Mouse (Mus musculus) forebrain, embryonic 13.5 days (tissue): Measurements from ENCODE around the gene Trf. TPM values are rescaled to one million over a fixed set of nuclear protein-coding genes. Genes with fewer than 3 reads are reported as not detected.

Experiments
- ATAC-seq: fragments of 200-750 bp; cut with Nextera tagmentation; 2 replicates; pipeline ENCODE4 v1.8.0; 2017
- H3K27ac ChIP-seq: fragments of 300-500 bp; sonication (generic); 2 replicates; pipeline ENCODE4 v1.5.1; 2015; ENCODE audit warnings: inconsistent platforms, mild to moderate bottlenecking, moderate library complexity
- H3K27me3 ChIP-seq: fragments of 300-500 bp; sonication (generic); 2 replicates; pipeline ENCODE4 v1.6.1; 2015; ENCODE audit warnings: mild to moderate bottlenecking, inconsistent platforms
- H3K36me3 ChIP-seq: fragments of 300-500 bp; sonication (generic); 2 replicates; pipeline ENCODE4 v1.6.1; 2015; ENCODE audit warnings: mild to moderate bottlenecking, inconsistent platforms; ENCODE audit not compliant: poor library complexity, severe bottlenecking
- H3K4me1 ChIP-seq: fragments of 300-500 bp; sonication (generic); 2 replicates; pipeline ENCODE4 v1.6.1; 2015; ENCODE audit warnings: inconsistent platforms
- H3K4me2 ChIP-seq: fragments of 300-500 bp; sonication (generic); 2 replicates; pipeline ENCODE4 v1.6.1; 2015; ENCODE audit warnings: inconsistent platforms, mild to moderate bottlenecking, moderate library complexity
- H3K4me3 ChIP-seq: fragments of 300-500 bp; sonication (generic); 2 replicates; pipeline ENCODE4 v1.5.1; 2015; ENCODE audit warnings: mild to moderate bottlenecking, inconsistent platforms
- H3K9ac ChIP-seq: fragments of 300-500 bp; sonication (generic); 2 replicates; pipeline ENCODE4 v1.6.1; 2015; ENCODE audit warnings: mild to moderate bottlenecking, inconsistent platforms
- H3K9me3 ChIP-seq: fragments of 300-500 bp; sonication (generic); replicated peaks from 2 replicates; pipeline ENCODE4 v1.6.1; 2016; ENCODE audit warnings: inconsistent platforms
- WGBS: fragments of 180-500 bp; shearing (Covaris S2); methylation state at CpG from one replicate; pipeline ENCODE4 v1.1.7; 2015; 5-methylcytosine and 5-hydroxymethylcytosine counted together
- polyA plus RNA-seq: library from polyadenylated mRNA; unstranded; fragments of >200 nt; fragmentation: Nextera tagmentation; extraction: Ambion mirVana; gene quantifications from 2 replicates; pipeline ENCODE4 v1.2.1, GENCODE M21; 2015

Gene Trf
- polyA plus RNA-seq, 1 experiment from 2014 or later: 15.7 TPM

DNA sequence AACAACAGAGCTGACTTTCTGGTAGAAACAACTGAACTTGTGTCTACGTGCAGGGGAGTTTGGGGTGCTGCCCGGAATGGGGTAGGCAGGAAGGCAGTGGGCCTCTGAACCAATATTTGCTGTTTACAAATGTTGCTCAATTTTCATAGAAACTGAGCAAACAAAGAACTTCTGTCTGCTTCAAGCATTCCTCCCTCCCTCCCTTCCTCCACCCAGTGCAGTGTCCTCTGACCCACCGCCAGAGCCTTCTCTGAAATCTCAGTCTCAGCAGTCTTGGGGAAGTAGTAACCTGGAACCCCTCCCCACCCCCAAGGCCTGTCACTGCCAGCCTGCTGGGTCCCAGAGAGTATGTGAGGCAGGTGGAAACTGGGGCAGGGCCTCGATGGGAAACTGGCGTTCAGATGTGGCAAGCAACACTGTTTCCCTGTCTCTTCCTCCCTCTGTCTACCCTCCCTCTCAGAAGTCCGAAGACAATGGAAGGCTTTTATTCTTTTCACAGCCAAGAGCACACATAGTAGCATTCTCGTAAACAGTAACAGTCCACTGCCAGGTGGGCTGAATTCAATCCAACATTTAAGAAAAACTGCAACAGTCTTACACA lies 4.4 kb upstream of the Trf start:
- ATAC-seq: no peak
- Histone ChIP-seq H3K27ac (no peak overlapping the region), H3K4me3 (no peak overlapping the region), H3K9me3 (no peaks in the 10 kb centered on the region), H3K36me3 (no peaks in the 10 kb centered on the region), H3K9ac (no peak overlapping the region), H3K4me2 (no peak overlapping the region), H3K4me1 (peaks cover 5% of the 10 kb centered on the region; the same call in 1 of the 2 replicates), H3K27me3 (no peaks in the 10 kb centered on the region)
- WGBS: 62% methylated on average over 7 of the region's 7 CpGs

DNA sequence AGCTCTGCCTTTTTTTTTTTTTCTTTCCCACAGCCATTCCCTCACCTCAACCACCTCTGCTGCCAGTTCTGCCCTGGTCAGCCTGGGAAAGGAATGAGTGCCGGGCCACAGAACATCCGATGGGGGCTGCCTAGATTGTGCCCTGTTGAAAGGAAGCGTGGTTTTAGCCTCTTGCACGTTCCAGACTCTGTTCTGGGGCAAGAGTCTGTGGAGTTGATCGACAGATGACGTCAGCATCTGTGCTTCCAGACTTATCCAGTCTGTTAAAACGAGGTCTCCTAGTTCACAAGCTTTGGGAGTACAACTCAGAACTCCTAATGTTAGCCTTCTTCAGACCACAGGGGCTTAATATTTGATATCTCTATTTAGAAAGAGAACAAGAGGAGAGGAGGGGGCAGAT lies 3.8 kb upstream of the Trf start:
- Histone ChIP-seq H3K4me2 (no peak overlapping the region), H3K27ac (no peak overlapping the region), H3K4me1 (peaks cover 5% of the 10 kb centered on the region; the same call in 1 of the 2 replicates), H3K36me3 (no peaks in the 10 kb centered on the region), H3K27me3 (no peaks in the 10 kb centered on the region), H3K9ac (no peak overlapping the region), H3K4me3 (no peak overlapping the region), H3K9me3 (no peaks in the 10 kb centered on the region)
- no peak for ATAC-seq
- WGBS: 79% methylated on average over 7 of the region's 7 CpGs

DNA sequence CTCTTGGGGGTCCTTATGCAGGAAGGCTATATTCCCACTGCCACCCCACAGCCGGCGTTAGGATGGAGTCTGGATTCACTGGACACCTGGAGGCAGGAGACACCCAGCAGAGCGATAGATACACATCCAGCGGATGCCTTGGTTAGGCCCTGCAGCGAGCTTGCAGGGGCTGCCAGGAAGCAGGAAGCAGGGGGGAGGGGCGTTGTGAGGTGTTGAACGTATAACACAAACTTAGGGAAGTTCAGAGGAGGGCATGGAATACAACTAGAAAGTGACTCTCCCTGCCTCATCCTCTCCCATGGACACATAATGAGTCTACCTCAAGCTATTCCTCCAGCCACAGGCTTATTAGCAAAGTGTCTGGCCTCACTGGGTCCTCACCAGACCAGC lies 2.8 kb upstream of the Trf start:
- no peaks in the 10 kb centered on the region for H3K27me3 ChIP-seq
- no peaks in the 10 kb centered on the region for H3K9me3 ChIP-seq
- H3K4me2 ChIP-seq: no peak overlapping the region
- H3K36me3 ChIP-seq: no peaks in the 10 kb centered on the region
- no peak for ATAC-seq
- peaks cover 5% of the 10 kb centered on the region; the same call in 1 of the 2 replicates for H3K4me1 ChIP-seq
- no peak overlapping the region for H3K27ac ChIP-seq
- H3K4me3 ChIP-seq: no peak overlapping the region
- 82% methylated on average over 7 of the region's 7 CpGs for WGBS
- H3K9ac ChIP-seq: no peak overlapping the region

DNA sequence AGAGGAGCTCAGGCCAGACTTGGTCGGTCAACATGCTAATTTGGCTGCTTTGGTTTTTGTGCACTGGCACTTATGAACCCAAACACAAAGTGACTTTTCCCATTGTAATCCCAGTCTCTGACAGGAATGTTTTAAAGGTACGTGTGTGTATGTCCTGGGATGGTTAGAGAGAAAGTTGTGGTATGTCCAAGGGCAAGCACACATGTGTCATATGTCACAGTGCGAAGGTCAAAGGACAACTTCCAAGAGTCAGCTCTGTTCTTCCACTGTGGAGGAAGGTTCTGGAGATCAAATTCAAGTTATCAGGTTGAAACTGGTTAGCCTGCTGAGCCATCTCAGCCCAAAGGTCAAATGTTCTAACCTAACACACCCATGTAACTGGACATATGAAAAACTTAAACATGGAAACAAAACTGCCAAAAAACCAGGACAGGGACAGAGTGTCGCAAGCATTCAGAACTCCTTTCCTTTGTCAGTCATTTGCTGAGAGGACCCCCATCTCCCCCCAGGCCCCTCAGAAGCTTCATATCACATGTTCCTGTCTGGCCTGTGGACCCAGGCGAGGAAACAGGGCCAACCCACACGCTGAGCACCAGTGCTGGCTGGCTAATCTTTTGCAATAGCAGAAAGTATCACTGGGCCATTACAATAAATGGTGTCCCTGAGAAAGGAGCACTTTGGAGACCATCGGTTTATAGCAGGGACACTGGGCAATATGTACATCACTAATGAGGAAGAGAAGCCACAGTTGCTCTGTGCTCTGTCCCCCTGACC lies 2.2 kb upstream of the Trf start:
- WGBS: 89% methylated on average over 7 of the region's 7 CpGs
- no peaks in the 10 kb centered on the region for H3K9me3 ChIP-seq
- H3K27me3 ChIP-seq: no peaks in the 10 kb centered on the region

DNA sequence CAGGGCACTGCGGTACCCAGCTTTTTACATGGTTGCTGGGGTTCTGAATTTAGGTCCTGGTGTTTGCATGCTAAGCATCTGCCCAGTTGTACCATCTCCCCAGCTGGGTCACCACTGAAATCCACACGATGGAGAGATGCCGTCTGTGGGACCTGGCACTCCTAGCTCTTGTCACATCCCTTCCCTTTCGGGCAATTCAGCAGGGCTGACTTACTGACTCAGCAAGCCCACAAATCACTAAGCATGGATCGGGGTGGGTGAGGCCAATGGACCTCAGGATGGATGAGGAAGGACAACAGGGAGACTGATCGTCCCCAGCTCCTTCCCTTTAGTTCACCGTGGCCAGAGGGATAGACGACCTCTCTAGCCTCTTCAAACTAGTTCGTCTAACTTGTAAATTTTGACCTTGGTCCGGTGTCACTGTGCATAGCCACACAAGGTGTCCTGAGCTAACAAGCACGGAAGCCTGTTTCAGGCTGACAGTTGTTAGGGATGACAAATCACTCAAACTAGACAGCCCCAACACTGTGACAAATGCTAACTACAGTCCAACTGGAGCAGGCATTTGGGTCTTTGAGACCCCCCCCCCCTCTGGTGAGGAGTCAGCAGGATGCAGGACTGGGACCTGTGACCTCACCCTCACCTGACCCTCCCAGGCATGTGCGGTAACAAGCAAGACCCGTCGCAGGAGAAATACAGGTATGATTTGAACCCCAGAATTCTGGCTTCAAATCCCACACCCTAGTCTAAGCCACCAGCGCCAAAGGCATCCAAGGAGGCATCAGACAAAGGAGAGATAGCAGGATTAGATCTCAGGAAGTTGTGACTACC lies 992 bp downstream of the Trf start:
- WGBS: 90% methylated on average over 15 of the region's 15 CpGs
- Histone ChIP-seq H3K27me3 (no peaks in the 10 kb centered on the region), H3K9me3 (no peaks in the 10 kb centered on the region), H3K4me3 (no peak overlapping the region), H3K36me3 (no peaks in the 10 kb centered on the region), H3K4me2 (no peak overlapping the region), H3K27ac (no peak overlapping the region), H3K9ac (no peak overlapping the region), H3K4me1 (peaks cover 5% of the 10 kb centered on the region; the same call in 1 of the 2 replicates)
- no peak for ATAC-seq

More for the DNA sequence above, 2.2 kb upstream of the Trf start:
- Histone ChIP-seq H3K4me1 (peaks cover 5% of the 10 kb centered on the region; the same call in 1 of the 2 replicates), H3K27ac (no peak overlapping the region), H3K4me2 (no peak overlapping the region), H3K36me3 (no peaks in the 10 kb centered on the region), H3K4me3 (no peak overlapping the region), H3K9ac (no peak overlapping the region)
- ATAC-seq: no peak

DNA sequence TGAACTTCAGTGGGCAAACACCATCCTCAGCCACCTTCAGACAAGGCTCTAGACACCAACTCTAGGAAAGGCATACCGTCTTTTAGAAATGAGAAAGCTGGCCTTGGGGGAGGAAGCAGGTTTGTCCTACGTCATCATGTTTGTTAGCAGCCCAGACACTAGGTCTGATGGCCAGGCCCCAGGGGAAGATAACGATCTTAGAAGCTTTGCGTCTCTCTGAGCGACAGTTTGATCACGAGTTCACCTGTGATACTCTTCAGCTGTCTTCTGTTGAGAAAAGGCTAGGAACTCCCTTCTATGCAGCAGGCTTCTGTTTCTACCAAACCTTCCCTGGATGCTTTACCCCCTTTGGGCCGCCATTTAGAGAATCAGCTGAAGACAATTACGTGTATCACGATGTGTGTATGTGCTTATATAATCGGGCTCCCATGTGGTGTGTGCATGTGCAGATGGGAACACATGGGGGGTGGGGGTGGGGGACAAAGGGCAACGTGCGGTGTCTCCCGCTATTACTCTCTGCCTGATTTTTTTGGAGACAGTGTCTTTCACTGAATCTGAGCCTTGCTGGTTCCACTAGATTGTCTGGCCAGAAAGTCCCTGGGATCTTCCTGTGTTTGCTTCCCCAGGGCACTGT lies 1.8 kb downstream of the Trf start:
- H3K4me1 ChIP-seq: peaks cover 5% of the 10 kb centered on the region; the same call in 1 of the 2 replicates
- 85% methylated on average over 13 of the region's 13 CpGs for WGBS

DNA sequence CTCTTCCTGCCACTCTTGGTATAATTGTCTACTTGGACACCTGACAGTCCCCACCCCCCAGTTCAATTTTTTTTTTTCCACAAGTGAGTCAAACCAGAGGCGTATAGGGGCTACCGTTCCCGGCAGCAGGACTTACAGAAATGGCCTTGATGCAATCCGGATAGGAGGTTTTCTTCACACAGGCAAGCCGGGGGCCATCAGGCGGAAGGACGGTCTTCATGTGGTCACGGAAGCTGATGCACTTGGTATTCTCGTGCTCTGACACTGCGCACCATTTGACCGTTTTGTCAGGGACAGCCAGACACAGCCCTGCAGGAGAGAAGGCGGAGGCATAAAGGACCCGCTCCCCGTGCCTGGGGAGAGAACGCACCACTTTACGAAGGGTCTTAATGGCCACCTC lies 2.5 kb downstream of the Trf start:
- WGBS: 95% methylated on average over 16 of the region's 16 CpGs
- H3K4me2 ChIP-seq: no peak overlapping the region
- no peak for ATAC-seq

More for the DNA sequence above, 1.8 kb downstream of the Trf start:
- H3K27ac ChIP-seq: no peak overlapping the region
- H3K9me3 ChIP-seq: no peaks in the 10 kb centered on the region
- no peak overlapping the region for H3K4me2 ChIP-seq
- no peaks in the 10 kb centered on the region for H3K27me3 ChIP-seq
- H3K36me3 ChIP-seq: no peaks in the 10 kb centered on the region
- H3K9ac ChIP-seq: no peak overlapping the region
- no peak overlapping the region for H3K4me3 ChIP-seq
- ATAC-seq: no peak

DNA sequence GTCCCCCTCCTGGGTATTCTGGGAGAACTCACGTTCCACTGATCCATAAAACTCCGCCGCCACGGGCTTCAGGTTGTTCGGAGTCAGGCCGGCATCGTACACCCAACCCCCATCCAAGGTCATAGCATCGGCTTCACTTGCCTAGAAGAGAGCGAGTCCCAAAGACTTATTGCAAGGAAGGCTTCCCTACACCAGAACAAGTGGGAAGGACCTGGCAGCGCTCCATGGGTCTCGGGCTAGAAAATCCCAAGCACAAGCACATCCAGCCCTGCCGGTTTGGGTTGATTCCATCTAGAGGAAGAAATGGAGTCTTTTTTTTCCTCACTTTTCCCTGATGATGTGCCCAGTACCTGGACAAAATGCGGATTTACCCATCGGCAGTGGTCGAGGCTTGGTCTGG lies 3.4 kb downstream of the Trf start:
- H3K9me3 ChIP-seq: no peaks in the 10 kb centered on the region
- no peaks in the 10 kb centered on the region for H3K27me3 ChIP-seq
- no peak overlapping the region for H3K4me3 ChIP-seq
- H3K9ac ChIP-seq: no peak overlapping the region
- H3K4me2 ChIP-seq: no peak overlapping the region
- ATAC-seq: no peak
- H3K4me1 ChIP-seq: peaks cover 5% of the 10 kb centered on the region; the same call in 1 of the 2 replicates
- no peaks in the 10 kb centered on the region for H3K36me3 ChIP-seq
- H3K27ac ChIP-seq: no peak overlapping the region
- WGBS: 92% methylated on average over 15 of the region's 15 CpGs

More for the DNA sequence above, 2.5 kb downstream of the Trf start:
- Histone ChIP-seq H3K4me3 (no peak overlapping the region), H3K9ac (no peak overlapping the region), H3K27ac (no peak overlapping the region), H3K4me1 (peaks cover 5% of the 10 kb centered on the region; the same call in 1 of the 2 replicates), H3K36me3 (no peaks in the 10 kb centered on the region), H3K27me3 (no peaks in the 10 kb centered on the region), H3K9me3 (no peaks in the 10 kb centered on the region)

DNA sequence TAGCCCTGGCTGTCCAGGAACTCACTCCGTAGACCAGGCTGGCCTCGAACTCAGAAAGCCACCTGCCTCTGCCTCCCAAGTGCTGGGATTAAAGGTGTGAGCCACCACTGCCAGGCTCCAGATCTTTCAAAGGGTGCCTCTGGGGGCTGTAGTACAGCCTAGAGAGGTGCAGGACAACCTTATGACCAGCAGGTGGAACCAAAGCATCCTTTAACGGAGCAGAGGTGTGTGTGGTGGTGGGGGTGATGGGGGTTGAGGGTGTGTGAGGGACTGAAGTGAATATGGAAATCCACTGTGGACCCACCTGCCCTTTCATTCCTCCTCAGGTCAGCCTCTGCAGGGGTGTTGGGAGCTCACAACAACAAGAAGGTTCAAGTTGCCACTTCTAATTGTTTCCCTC lies 4.8 kb downstream of the Trf start:
- no peak for ATAC-seq
- no peak overlapping the region for H3K4me2 ChIP-seq
- WGBS: 68% methylated on average over 3 of the region's 3 CpGs
- no peak overlapping the region for H3K9ac ChIP-seq
- no peaks in the 10 kb centered on the region for H3K27me3 ChIP-seq
- H3K27ac ChIP-seq: no peak overlapping the region
- no peak overlapping the region for H3K4me3 ChIP-seq
- peaks cover 1% of the 10 kb centered on the region; the same call in 1 of the 2 replicates for H3K4me1 ChIP-seq
- no peaks in the 10 kb centered on the region for H3K36me3 ChIP-seq
- no peaks in the 10 kb centered on the region for H3K9me3 ChIP-seq

DNA sequence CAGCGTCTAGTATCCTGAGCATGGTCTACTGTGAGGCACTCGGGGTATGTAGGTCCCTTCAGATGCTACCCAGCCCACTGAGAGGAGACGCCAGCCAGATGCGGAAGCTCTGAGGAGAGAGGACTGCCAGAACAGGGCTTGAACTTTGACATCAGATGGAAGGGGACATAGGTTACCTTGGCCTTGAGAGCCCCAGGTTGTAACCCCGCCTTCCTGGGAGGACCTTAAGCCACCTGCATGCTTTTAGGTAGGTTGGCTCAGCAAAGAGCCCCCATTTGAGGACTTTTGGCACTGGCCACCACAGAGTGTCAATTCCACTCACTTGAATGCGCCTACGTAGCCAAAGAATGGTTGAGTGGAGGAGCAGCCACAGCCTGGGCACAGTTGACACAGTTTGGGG lies 5.5 kb downstream of the Trf start:
- no peak for ATAC-seq
- Histone ChIP-seq H3K4me2 (no peak overlapping the region), H3K4me3 (no peak overlapping the region), H3K9me3 (no peaks in the 10 kb centered on the region), H3K36me3 (no peaks in the 10 kb centered on the region), H3K9ac (no peak overlapping the region), H3K4me1 (no peaks in the 10 kb centered on the region), H3K27ac (no peak overlapping the region), H3K27me3 (no peaks in the 10 kb centered on the region)
- WGBS: 94% methylated on average over 7 of the region's 7 CpGs

DNA sequence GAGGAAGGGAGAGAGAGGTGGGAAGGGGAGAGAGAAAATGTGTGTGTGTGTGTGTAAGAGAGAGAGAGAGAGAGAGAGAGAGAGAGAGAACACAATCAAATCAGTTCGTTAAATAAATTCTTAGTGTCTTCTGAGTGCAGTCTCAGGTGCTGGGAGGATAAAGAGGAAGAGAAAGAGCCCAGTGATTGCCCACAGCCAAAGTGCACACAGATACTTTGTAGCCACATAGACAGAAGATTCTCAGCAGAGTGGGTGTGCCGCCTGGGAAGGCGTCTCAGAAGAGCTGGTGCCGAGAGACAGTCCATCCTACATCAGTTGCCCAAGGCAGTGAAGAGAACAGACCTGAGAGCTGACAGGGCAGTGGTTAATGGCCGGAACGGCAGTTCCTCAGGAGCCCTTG lies 16.0 kb downstream of the Trf start:
- no peaks in the 10 kb centered on the region for H3K36me3 ChIP-seq
- no peak overlapping the region for H3K27ac ChIP-seq
- WGBS: 84% methylated on average over 6 of the region's 6 CpGs
- H3K4me3 ChIP-seq: no peak overlapping the region
- no peaks in the 10 kb centered on the region for H3K9me3 ChIP-seq
- no peak overlapping the region for H3K9ac ChIP-seq
- ATAC-seq: no peak
- H3K4me2 ChIP-seq: no peak overlapping the region
- no peaks in the 10 kb centered on the region for H3K27me3 ChIP-seq
- H3K4me1 ChIP-seq: no peaks in the 10 kb centered on the region

DNA sequence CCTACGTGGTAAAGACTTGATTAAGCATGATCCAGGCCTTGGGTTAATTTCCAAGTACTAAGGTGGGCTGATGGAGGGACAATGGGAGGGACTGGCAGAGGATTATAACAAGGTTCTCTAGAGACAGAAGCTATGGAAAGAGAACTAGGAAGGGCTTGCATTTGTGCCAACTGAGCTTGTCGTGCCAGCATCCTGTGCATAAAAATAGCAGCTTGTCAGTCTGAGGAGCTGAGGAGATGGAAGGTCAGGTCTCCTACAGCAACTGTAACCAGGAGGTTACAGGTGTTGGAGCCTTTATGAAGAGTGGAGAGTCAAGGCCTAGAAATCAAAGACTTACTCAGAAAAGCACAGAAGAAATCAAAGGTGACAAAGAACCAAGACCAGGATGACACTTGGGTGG lies 16.6 kb downstream of the Trf start:
- H3K9me3 ChIP-seq: no peaks in the 10 kb centered on the region
- no peaks in the 10 kb centered on the region for H3K36me3 ChIP-seq
- no peak for ATAC-seq
- H3K27ac ChIP-seq: no peak overlapping the region
- no peaks in the 10 kb centered on the region for H3K27me3 ChIP-seq
- H3K4me1 ChIP-seq: no peaks in the 10 kb centered on the region
- no peak overlapping the region for H3K9ac ChIP-seq
- H3K4me2 ChIP-seq: no peak overlapping the region
- H3K4me3 ChIP-seq: no peak overlapping the region
- 51% methylated on average over 2 of the region's 2 CpGs for WGBS
